10 mouse cellular contexts compared by ENCODE assay signal in the genomic region with DNA sequence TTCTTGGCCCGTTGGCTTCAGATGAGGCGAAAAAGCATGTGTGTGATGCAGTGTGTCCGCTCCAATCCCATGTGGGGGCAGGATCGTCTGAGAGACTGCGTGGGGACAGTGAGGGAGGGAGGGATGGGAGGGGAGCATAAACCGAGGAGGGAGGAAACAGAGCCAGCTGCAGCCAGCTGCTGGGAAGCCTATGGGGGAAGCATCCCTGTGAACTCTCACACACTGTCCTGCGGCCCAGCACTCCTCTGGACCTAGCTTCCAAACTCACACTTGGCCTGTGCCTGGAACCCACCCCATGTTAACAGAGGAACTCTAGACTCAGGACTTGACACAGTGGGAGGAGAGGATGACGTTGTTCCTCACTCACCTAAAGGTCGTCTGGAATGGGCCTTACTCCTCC. TPM values are rescaled to one million over a fixed set of nuclear protein-coding genes. Genes with fewer than 3 reads are reported as not detected.
A peak's percentile ranks its signal among the peaks of the same experiment; 100 is the strongest.
DNase-seq lines count a peak whose midpoint lies in the region; ATAC-seq and TF ChIP-seq lines count a peak whose summit lies in the region.
"Had no signal": no experiment of that assay in that cellular context is flagged by ENCODE, and none has a peak within 500 bp of the region (broad histone marks: within the 10 kb centered on the region; RNA-seq: fewer than 3 reads in every experiment).

No protein-coding gene starts in this region.

- TF ChIP-seq EP300 in stomach, postnatal 0 days (optimal IDR thresholded peaks at IDR 0.05) = no peak

- 48% methylated on average over 9 of the region's 9 CpGs for WGBS in lung, adult 2 months
- 72% methylated on average over 9 of the region's 9 CpGs for whole genome bisulfite sequencing in hindbrain, embryonic 12.5 days
- 33% methylated on average over 9 of the region's 9 CpGs for WGBS in limb, embryonic 13.5 days
- 44% methylated on average over 9 of the region's 9 CpGs for WGBS in stomach, postnatal 0 days

- H3K27me3 ChIP-seq in hindbrain, embryonic 12.5 days = no peaks in the 10 kb centered on the region
- H3K27me3 ChIP-seq in limb, embryonic 13.5 days = no peaks in the 10 kb centered on the region
- H3K27me3 ChIP-seq in stomach, postnatal 0 days (ENCODE audit: control insufficient read depth, insufficient read depth, low read length) = no peaks in the 10 kb centered on the region
- H3K27me3 ChIP-seq: CH12.LX had no signal

- TF ChIP-seq CTCF in lung, adult 2 months (IDR thresholded peaks at IDR 0.05; ENCODE audit: insufficient read depth, low read length) = no peak
- no peak for TF ChIP-seq CTCF in stomach, postnatal 0 days (IDR thresholded peaks at IDR 0.05; ENCODE audit: low read depth)

- H3K4me1 ChIP-seq in lung, adult 2 months (ENCODE audit: control insufficient read depth, insufficient read depth, low read length) = peaks cover 56% of the 10 kb centered on the region
- peaks cover 14% of the 10 kb centered on the region for H3K4me1 ChIP-seq in hindbrain, embryonic 12.5 days
- peaks cover 41% of the 10 kb centered on the region for H3K4me1 ChIP-seq in limb, embryonic 13.5 days
- H3K4me1 ChIP-seq in stomach, postnatal 0 days (replicated peaks; ENCODE audit: control insufficient read depth, insufficient read depth) = no peaks in the 10 kb centered on the region; the same call in 1 of the 2 replicates

- peak overlapping the region; percentile 76; the same call in 1 of the 2 replicates for H3K27ac ChIP-seq in hindbrain, embryonic 12.5 days
- peak overlapping the region; percentile 97 for H3K27ac ChIP-seq in limb, embryonic 13.5 days
- H3K27ac ChIP-seq in stomach, postnatal 0 days (replicated peaks) = peak overlapping the region; percentile 78
- H3K27ac ChIP-seq: liver, embryonic 14.5 days had no signal

- TF ChIP-seq POLR2A in lung, adult 2 months (IDR thresholded peaks at IDR 0.05; ENCODE audit: borderline replicate concordance, extremely low read depth, low read depth, low read length) = no peak

- no peak overlapping the region for H3K4me3 ChIP-seq in lung, adult 2 months (replicated peaks; ENCODE audit: extremely low read depth, low read depth, low read length)
- no peak overlapping the region for H3K4me3 ChIP-seq in hindbrain, embryonic 12.5 days
- peak overlapping the region; percentile 20; the same call in 1 of the 2 replicates for H3K4me3 ChIP-seq in limb, embryonic 13.5 days
- no peak overlapping the region for H3K4me3 ChIP-seq in stomach, postnatal 0 days (ENCODE audit: low read depth, low read length)

- peak; percentile 55 to 62 for DNase-seq in lung, adult 18-20 months
- DNase-seq in lung, adult 2 months = no peak
- DNase-seq in stomach, postnatal 0 days (ENCODE audit: low spot score) = no peak
- DNase-seq in thymus, postnatal 25 days = no peak

- H3K36me3 ChIP-seq in hindbrain, embryonic 12.5 days = peaks cover 3% of the 10 kb centered on the region; the same call in 1 of the 2 replicates
- H3K36me3 ChIP-seq in limb, embryonic 13.5 days = peaks cover 42% of the 10 kb centered on the region
- H3K36me3 ChIP-seq in stomach, postnatal 0 days (ENCODE audit: control insufficient read depth, insufficient read depth, low read length) = peaks cover 3% of the 10 kb centered on the region; the same call in 1 of the 2 replicates

- 0 out of 2 replicates have a peak overlapping the region, but pooled peaks have one; percentile 50 for H3K9ac ChIP-seq in hindbrain, embryonic 12.5 days
- H3K9ac ChIP-seq in limb, embryonic 13.5 days = peak overlapping the region; percentile 53; the same call in 1 of the 2 replicates
- H3K9ac ChIP-seq in stomach, postnatal 0 days (ENCODE audit: low read length) = no peak overlapping the region
- H3K9ac ChIP-seq: liver, embryonic 14.5 days had no signal

- no peak for ATAC-seq in hindbrain, embryonic 12.5 days (ENCODE audit: low FRiP score)
- peak; percentile 18; the same call in 1 of the 2 replicates for ATAC-seq in limb, embryonic 13.5 days (ENCODE audit: low FRiP score, low read depth)
- peak; percentile 77 for ATAC-seq in stomach, postnatal 0 days (ENCODE audit: low FRiP score, low TSS enrichment)
- no peak for ATAC-seq in monocyte, adult 5-6 weeks (replicated peaks; ENCODE audit: insufficient number of reproducible peaks, low FRiP score, low TSS enrichment, poor library complexity, severe bottlenecking)
- ATAC-seq in activated CD4-positive, CD25-positive, alpha-beta regulatory T cell, adult 4 months = no peak

- no peaks in the 10 kb centered on the region for H3K9me3 ChIP-seq in hindbrain, embryonic 12.5 days (replicated peaks)
- H3K9me3 ChIP-seq in limb, embryonic 13.5 days = no peaks in the 10 kb centered on the region
- no peaks in the 10 kb centered on the region for H3K9me3 ChIP-seq in stomach, postnatal 0 days (ENCODE audit: control insufficient read depth, low read length)

- H3K4me2 ChIP-seq in hindbrain, embryonic 12.5 days (replicated peaks) = no peak overlapping the region
- peak overlapping the region; percentile 53 for H3K4me2 ChIP-seq in limb, embryonic 13.5 days (replicated peaks)
- H3K4me2 ChIP-seq in stomach, postnatal 0 days (replicated peaks; ENCODE audit: low read depth) = no peak overlapping the region

RNA-seq across cellular contexts. Expression of gene Nthl1, which starts 6.4 kb away (rescaled TPM):
- 18.8 and 19.3 TPM in 2 replicates for polyA plus RNA-seq in lung, adult 2 months (2012; rRNA removed)
- 14.4 and 15.7 TPM in 2 replicates for polyA plus RNA-seq in hindbrain, embryonic 12.5 days (2016; fragmentation: Nextera tagmentation; extraction: Ambion mirVana)
- polyA plus RNA-seq in limb, embryonic 13.5 days (2015; fragmentation: Nextera tagmentation; extraction: Ambion mirVana) = 23.7 and 25.0 TPM in 2 replicates
- 8.0 and 8.4 TPM in 2 replicates for polyA plus RNA-seq in stomach, postnatal 0 days (2015; fragmentation: Nextera tagmentation; extraction: Ambion mirVana)
- total RNA-seq in monocyte, adult 5-6 weeks (2017) = 2.5 to 2.6 TPM in 2 of 3 replicates, not detected in the other
- 1 to 10 TPM; 2.1 to 2.6 TPM for polyA plus RNA-seq in activated CD4-positive, CD25-positive, alpha-beta regulatory T cell, adult 4 months (2017; shearing (Covaris generic))

RNA-seq across cellular contexts. Expression of gene Tsc2, which starts 6.4 kb away (rescaled TPM):
- 220 and 230 TPM in 2 replicates for polyA plus RNA-seq in lung, adult 2 months (2012; rRNA removed)
- polyA plus RNA-seq in hindbrain, embryonic 12.5 days (2016; fragmentation: Nextera tagmentation; extraction: Ambion mirVana) = 85.5 and 86.2 TPM in 2 replicates
- 65.5 and 72.2 TPM in 2 replicates for polyA plus RNA-seq in limb, embryonic 13.5 days (2015; fragmentation: Nextera tagmentation; extraction: Ambion mirVana)
- polyA plus RNA-seq in stomach, postnatal 0 days (2015; fragmentation: Nextera tagmentation; extraction: Ambion mirVana) = 36.2 and 37.0 TPM in 2 replicates
- 20.2 to 53.0 TPM (median 29.4 TPM) in 3 replicates for total RNA-seq in monocyte, adult 5-6 weeks (2017)
- 10 to 100 TPM in 1 of 2 experiments, 1 to 10 TPM in 1; 9.8 to 24.1 TPM for polyA plus RNA-seq in activated CD4-positive, CD25-positive, alpha-beta regulatory T cell, adult 4 months (2017; shearing (Covaris generic))

RNA-seq across cellular contexts. Expression of gene Slc9a3r2, which starts 11.3 kb away (rescaled TPM):
- 507 and 712 TPM in 2 replicates for polyA plus RNA-seq in lung, adult 2 months (2012; rRNA removed)
- 39.2 and 39.6 TPM in 2 replicates for polyA plus RNA-seq in hindbrain, embryonic 12.5 days (2016; fragmentation: Nextera tagmentation; extraction: Ambion mirVana)
- polyA plus RNA-seq in limb, embryonic 13.5 days (2015; fragmentation: Nextera tagmentation; extraction: Ambion mirVana) = 58.1 and 59.3 TPM in 2 replicates
- polyA plus RNA-seq in stomach, postnatal 0 days (2015; fragmentation: Nextera tagmentation; extraction: Ambion mirVana) = 37.9 and 38.0 TPM in 2 replicates
- 0.48 to 0.78 TPM in 2 of 3 replicates, not detected in the other for total RNA-seq in monocyte, adult 5-6 weeks (2017)
- polyA plus RNA-seq in activated CD4-positive, CD25-positive, alpha-beta regulatory T cell, adult 4 months (2017; shearing (Covaris generic)) = not detected

RNA-seq across cellular contexts. Expression of gene Npw, which starts 19.4 kb away (rescaled TPM):
- polyA plus RNA-seq in lung, adult 2 months (2012; rRNA removed) = 77.9 and 131 TPM in 2 replicates
- polyA plus RNA-seq in hindbrain, embryonic 12.5 days (2016; fragmentation: Nextera tagmentation; extraction: Ambion mirVana) = not detected in 2 replicates
- 0.80 TPM in 2 replicates for polyA plus RNA-seq in limb, embryonic 13.5 days (2015; fragmentation: Nextera tagmentation; extraction: Ambion mirVana)
- 1.2 and 1.8 TPM in 2 replicates for polyA plus RNA-seq in stomach, postnatal 0 days (2015; fragmentation: Nextera tagmentation; extraction: Ambion mirVana)
- not detected in 3 replicates for total RNA-seq in monocyte, adult 5-6 weeks (2017)
- under 1 TPM in 1 of 2 experiments, not detected in 1; 0.66 TPM for polyA plus RNA-seq in activated CD4-positive, CD25-positive, alpha-beta regulatory T cell, adult 4 months (2017; shearing (Covaris generic))
- total RNA-seq: CH12.LX had no signal

RNA-seq across cellular contexts. Expression of gene Zfp598, which starts 30.6 kb away (rescaled TPM):
- polyA plus RNA-seq in lung, adult 2 months (2012; rRNA removed) = 89.7 and 89.8 TPM in 2 replicates
- 23.0 and 25.2 TPM in 2 replicates for polyA plus RNA-seq in hindbrain, embryonic 12.5 days (2016; fragmentation: Nextera tagmentation; extraction: Ambion mirVana)
- polyA plus RNA-seq in limb, embryonic 13.5 days (2015; fragmentation: Nextera tagmentation; extraction: Ambion mirVana) = 22.2 and 24.7 TPM in 2 replicates
- polyA plus RNA-seq in stomach, postnatal 0 days (2015; fragmentation: Nextera tagmentation; extraction: Ambion mirVana) = 9.7 and 12.4 TPM in 2 replicates
- total RNA-seq in monocyte, adult 5-6 weeks (2017) = 14.6 to 21.7 TPM (median 15.7 TPM) in 3 replicates
- 1 to 10 TPM; 4.5 to 4.6 TPM for polyA plus RNA-seq in activated CD4-positive, CD25-positive, alpha-beta regulatory T cell, adult 4 months (2017; shearing (Covaris generic))

Comparison
In these comparisons a context has a peak if more than half of its experiments do, and no peak if none do; other contexts are left out.
1. DNase-seq: peak in lung, adult 18-20 months (2 of 2); none in lung, adult 2 months (single experiment), stomach, postnatal 0 days (single experiment) and thymus, postnatal 25 days (single experiment).
2. ATAC-seq: peak in limb, embryonic 13.5 days (single experiment) and stomach, postnatal 0 days (single experiment); none in hindbrain, embryonic 12.5 days (single experiment), monocyte, adult 5-6 weeks (single experiment) and activated CD4-positive, CD25-positive, alpha-beta regulatory T cell, adult 4 months (single experiment).
3. RNA of gene Slc9a3r2, which starts 11.3 kb away (polyA plus RNA-seq): 507 to 712 TPM in lung, adult 2 months, 58.1 to 59.3 TPM in limb, embryonic 13.5 days, 39.2 to 39.6 TPM in hindbrain, embryonic 12.5 days and 37.9 to 38.0 TPM in stomach, postnatal 0 days; not detected in activated CD4-positive, CD25-positive, alpha-beta regulatory T cell, adult 4 months; every median in the first group is over 10 times any median in the second.
4. Peak in every context shown above with its lines, with median percentiles within 50 percentile points of each other: H3K27ac ChIP-seq.